Mouse (Mus musculus) bone marrow macrophage, adult 2 months (primary cell): ENCODE measurements around the gene Zgrf1.

Experiments
- CTCF ChIP-seq: IDR thresholded peaks from 2 replicates; pipeline ENCODE4 v1.5.1; 2012; ENCODE audit warnings: low read depth, mild to moderate bottlenecking, low read length, moderate library complexity
- POLR2A ChIP-seq: IDR thresholded peaks from 2 replicates; pipeline ENCODE4 v1.6.1; 2012; ENCODE audit warnings: mild to moderate bottlenecking, low read depth, low read length, borderline replicate concordance

DNA sequence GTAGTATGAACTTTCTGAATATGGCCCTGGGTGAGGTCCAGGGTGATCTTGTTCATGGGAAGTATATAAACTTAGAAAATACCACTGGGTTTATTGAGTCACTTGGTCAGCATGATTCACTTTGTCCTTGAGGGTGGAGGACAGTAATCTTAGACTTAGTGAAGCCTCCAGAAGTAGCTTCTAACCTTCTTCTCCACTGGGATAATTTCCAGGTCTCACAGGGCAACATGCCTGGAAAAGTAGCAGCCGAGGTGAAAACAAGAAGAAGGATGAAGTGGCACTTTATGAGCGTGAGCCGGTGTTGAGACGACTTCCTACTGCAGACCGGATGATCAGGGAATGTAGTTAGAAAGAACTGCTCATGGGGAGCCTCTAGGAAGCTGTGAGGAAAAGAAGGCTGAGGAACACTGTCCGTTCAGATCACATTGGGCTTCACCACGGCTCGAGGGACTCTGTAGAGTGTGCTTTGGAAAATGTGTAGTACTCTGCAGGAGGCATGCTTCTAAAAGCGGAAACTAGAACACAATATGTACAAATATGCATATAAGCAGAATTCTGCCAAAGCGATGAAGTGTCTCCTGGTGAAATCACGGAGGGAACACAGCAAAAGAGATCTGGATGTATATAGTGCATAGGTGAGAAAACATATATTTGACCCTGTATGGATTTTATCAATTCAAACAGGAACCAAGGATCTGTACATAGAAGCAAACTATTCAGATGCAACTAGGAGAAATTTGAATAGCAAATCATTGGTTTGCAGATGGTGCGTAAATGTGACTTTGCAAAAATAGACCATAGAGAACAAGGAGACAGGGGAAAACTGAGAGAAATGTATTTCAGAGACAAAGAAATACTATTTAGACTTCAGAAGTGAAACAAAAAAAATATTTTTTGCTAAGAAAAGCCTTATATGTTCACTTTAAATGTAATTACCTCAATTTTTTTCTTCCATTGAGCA is 41.2 kb upstream of the Zgrf1 start:
- TF ChIP-seq CTCF (no peak), POLR2A (no peak)
